Mouse (Mus musculus) adrenal gland, adult 2 months (tissue): ENCODE measurements at regions not wholly inside any gene's neighbourhood (a gene's known extent, or its start where the extent isn't known, plus 50 kb on each side); places are given as distances from the start of the nearest gene placed in this dataset.

Experiments
- DNase-seq: peaks from one replicate; pipeline ENCODE4 v3.0.0; 2021

- DNase-seq, result no peak
Observed at GRCm38 (mm10) chr14:36623036-36623435, 345.5 kb downstream of the Ccser2 start.

DNA sequence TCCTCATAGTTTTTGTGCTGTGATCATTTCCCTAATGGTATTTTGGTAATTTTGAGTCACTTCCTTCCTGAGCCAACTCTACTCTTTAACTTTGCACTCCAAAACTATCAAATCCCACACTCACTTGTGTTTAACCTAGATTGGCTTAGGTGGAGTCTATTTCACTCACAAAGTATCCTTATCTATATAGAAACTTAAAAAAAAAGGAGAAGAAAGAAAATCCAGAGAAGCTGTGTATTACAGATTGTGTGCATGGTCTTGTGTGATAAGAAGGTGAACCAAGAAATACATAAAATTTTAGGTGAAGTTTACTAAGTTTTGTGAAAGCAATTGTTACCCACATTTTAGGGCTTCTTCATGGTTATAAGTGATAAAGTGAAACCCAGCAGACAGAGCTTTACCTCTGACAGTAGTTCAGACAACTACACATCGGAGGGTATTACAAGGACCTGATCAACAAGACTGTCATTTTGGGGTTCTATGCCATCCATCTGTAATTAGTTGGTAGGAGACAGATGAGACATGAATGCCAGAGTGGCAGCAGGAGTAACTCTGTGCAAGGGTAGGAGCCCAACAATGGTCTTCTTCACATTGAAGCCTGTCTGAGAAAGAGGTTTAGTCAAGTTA lies 350.0 kb downstream of the Ccser2 start:
- DNase-seq, result no peak

GRCm38 (mm10) chr14:36617987-36618386 lies 350.6 kb downstream of the Ccser2 start:
- no peak for DNase-seq

DNA sequence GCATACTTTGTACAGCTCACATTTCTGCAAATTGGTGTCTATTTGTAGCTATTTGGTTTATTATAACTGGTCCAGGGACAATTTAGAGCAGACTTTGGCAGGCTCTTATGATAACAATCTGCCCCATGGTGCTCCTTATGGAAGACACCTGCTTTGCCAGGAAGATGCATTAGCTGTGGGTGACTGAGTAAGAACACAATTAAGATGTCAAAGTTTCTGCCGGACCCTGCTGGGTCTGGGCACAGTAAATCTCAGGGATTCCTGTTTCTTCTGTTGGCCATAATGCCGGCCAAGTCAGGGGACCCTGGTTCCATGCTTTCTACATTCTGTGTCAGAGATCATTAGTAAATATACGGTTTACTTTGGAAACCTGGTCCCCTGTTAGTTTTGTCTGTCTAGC lies 353.7 kb downstream of the Ccser2 start:
- no peak for DNase-seq

DNA sequence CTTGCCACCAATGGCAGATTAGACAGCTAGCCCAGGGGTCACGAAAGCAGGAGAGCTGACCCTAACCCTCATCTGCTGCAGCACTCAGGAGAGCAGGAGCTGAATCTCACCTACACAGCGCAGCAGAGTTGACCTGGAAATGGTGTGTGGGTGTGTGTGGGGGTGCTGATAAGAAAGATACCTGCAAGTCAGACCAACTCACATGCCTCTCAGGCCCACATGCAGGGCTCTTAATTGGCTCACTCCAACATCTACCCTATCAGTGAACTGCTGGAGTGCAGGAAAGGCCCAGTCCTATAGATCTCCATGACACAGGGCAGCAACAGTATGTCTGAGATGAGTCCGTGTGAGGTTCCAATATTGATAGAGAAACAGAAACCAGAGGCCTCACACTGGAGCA lies 355.7 kb downstream of the Ccser2 start:
- DNase-seq, result no peak

DNA sequence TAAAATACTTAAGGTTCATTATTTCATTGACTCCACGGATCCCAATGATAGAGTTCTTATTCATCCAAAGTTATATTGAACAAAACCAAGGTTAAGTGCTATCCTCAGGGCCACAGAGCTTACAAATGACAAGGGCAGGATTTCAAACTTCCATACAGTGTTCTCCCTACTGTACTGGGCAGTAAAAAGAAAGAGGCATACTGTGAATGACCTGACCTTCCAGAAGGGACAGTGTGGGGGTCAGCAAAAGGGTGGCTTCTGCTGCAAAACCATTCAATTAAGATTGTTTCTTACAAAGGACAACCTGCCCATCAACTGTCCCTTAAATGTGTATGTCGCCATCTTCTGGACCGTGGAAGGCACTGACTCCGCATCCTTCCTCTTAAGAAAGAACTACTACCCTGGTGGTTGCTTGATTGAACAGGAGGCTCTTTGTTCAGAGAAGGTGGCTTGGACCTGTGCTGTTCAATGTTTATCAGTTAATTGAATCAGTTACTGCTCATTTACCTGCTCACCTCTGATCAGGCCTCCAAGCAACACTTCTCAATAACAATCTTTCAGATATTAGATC lies 384.4 kb downstream of the Ccser2 start:
- DNase-seq, result peak; percentile 2

GRCm38 (mm10) chr14:36583338-36584064 lies 385.1 kb downstream of the Ccser2 start:
- no peak for DNase-seq

GRCm38 (mm10) chr14:36563229-36563865 lies 405.2 kb downstream of the Ccser2 start:
- DNase-seq, result no peak

- no peak for DNase-seq
Observed at GRCm38 (mm10) chr14:36537402-36537801, 431.2 kb downstream of the Ccser2 start.

GRCm38 (mm10) chr14:36527310-36527709 lies 432.6 kb downstream of the 4930474N05Rik start:
- DNase-seq, result no peak

DNA sequence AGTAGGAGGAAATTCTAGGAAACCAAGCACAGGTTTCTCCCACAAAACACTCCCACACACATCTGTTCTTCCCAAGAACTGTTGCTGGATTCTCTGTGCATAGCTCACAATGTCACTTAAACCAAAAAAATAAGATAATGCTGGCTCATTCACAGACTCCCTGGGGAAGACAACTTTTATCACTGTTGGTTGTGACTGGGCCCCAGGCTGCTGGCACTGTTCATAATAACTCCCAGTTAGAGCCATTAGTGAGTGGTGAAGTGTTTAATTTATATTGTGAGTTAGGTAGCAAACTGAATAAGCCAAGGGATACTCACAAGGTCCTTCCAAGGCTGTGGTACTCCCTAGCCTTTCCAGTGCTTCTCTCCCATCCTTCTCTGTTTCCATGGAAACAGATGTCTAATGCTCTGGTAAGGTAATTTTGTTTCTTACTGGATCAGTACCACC lies 430.9 kb downstream of the 4930474N05Rik start:
- DNase-seq, result no peak

DNA sequence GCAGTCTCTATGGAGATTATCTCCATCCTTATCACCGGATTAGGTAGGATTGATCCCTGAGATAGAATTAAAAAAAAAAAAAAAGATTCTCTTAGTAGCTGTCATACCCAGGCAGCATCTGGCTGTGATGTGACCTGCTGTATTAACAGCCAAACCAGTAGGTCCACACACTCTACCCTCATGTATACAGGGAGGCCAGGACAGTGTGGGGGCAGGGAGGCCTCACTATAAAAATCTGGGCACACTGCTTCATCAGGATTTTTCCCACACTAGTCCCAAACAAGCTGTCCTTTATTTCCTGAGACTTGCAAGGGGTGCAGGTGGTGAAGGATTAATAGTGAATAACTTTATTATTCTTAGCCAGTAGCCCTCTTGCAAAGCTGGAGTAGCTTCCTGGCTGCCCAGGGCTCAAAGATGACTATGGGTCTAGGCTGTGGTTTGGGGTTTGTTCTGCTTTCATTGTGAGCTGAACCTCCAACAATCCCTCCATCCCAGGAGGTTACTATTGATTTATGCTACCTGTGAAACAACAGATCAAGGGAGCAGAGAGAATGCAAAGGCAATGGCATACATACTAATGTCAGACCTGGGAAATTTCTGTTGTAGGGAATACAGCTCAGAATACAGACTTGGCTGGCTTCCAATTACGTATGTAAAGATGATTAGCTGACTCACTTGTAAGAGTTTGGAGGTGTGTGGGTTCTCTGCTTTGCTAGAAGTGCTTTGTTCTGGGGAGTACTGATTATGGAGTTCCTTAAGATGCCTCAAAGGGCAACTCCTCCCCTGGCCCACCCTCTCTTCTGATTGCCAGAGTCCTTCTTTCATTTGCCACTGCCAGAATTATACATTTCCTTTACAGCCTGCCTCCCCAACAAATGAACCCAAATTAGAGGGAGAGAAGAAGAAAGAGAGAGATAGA lies 407.6 kb downstream of the 4930474N05Rik start:
- no peak for DNase-seq

GRCm38 (mm10) chr14:36499323-36499722 lies 404.6 kb downstream of the 4930474N05Rik start:
- no peak for DNase-seq

- DNase-seq, result no peak
Observed at GRCm38 (mm10) chr14:36485499-36485898, 390.8 kb downstream of the 4930474N05Rik start.

GRCm38 (mm10) chr14:36471617-36472016 lies 376.9 kb downstream of the 4930474N05Rik start:
- no peak for DNase-seq

GRCm38 (mm10) chr14:36470362-36470761 lies 375.6 kb downstream of the 4930474N05Rik start:
- DNase-seq, result no peak

- no peak for DNase-seq
Observed at GRCm38 (mm10) chr14:36453049-36453448, 358.3 kb downstream of the 4930474N05Rik start.

- DNase-seq, result no peak
Observed at GRCm38 (mm10) chr14:36450126-36450525, 355.4 kb downstream of the 4930474N05Rik start.

- DNase-seq, result no peak
Observed at GRCm38 (mm10) chr14:36414656-36415273, 320.0 kb downstream of the 4930474N05Rik start.

GRCm38 (mm10) chr14:36414180-36414579 lies 319.5 kb downstream of the 4930474N05Rik start:
- DNase-seq, result no peak
